Mouse (Mus musculus): ENCODE measurements at regions not wholly inside any gene's neighbourhood (a gene's known extent, or its start where the extent isn't known, plus 50 kb on each side); places are given as distances from the start of the nearest gene placed in this dataset.

GRCm38 (mm10) chr1:176352706-176353105 lies 77.6 kb upstream of the Pld5 start:
- Histone ChIP-seq H3K4me2 (ENCODE audit: low read length) (no peak overlapping the region), H3K27me3 (ENCODE audit: control insufficient read depth, insufficient read depth, low read length) (no peaks in the 10 kb centered on the region), H3K36me3 (ENCODE audit: control insufficient read depth, insufficient read depth, low read length) (no peaks in the 10 kb centered on the region), H3K9ac (ENCODE audit: low read length) (no peak overlapping the region), H3K9me3 (ENCODE audit: control insufficient read depth, low read length) (no peaks in the 10 kb centered on the region), H3K4me1 (ENCODE audit: control insufficient read depth in 2 of 2, insufficient read depth in 2 of 2, low read length in 2 of 2) (no peaks in the 10 kb centered on the region), H3K4me3 (ENCODE audit: control insufficient read depth in 1 of 2, insufficient read depth in 1 of 2, low read depth in 1 of 2, low read length in 2 of 2) (no peak overlapping the region), H3K27ac (replicated peaks in 1 of 2; ENCODE audit: control insufficient read depth in 1 of 2, insufficient read depth in 1 of 2, low read depth in 2 of 2, low read length in 2 of 2) (no peak overlapping the region)
- 60% methylated on average over 3 of the region's 3 CpGs for WGBS
- ATAC-seq (ENCODE audit: insufficient number of reproducible peaks, insufficient read depth, low FRiP score, low read depth) = no peak

DNA sequence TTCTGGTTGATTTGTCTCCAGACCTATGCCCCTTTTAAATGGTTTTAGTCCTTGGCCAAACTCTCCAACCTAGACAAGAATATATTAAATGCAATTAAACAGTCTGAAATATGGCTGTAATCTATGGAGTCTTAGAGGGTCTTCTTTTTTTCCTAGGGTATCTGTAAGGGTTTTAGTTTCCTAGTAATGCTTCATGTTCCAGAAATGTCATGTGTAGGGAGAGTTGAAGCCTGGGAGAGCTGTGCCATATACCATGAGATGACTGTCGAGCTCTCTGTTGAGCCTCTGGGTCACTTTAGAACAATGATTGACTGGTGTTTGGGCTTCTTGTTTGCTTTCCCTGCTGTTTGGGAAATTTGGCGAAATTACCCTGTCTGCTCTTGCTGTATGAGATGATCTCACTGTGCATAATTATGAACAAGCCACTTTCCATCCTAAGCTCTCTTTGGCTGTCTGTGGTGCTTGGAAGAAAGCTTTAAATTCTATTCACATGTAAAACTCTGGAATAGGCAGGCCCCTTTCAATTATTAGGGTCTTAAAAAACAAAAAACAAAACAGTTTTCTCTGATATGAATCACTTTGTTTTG lies 74.9 kb upstream of the Pld5 start:
- H3K9ac ChIP-seq (ENCODE audit: low read length) = no peak overlapping the region
- no peak for ATAC-seq (ENCODE audit: insufficient number of reproducible peaks, insufficient read depth, low FRiP score, low read depth)
- H3K27ac ChIP-seq (replicated peaks in 1 of 2; ENCODE audit: control insufficient read depth in 1 of 2, insufficient read depth in 1 of 2, low read depth in 2 of 2, low read length in 2 of 2) = no peak overlapping the region
- no peaks in the 10 kb centered on the region for H3K9me3 ChIP-seq (ENCODE audit: control insufficient read depth, low read length)
- 54% methylated on average over 2 of the region's 2 CpGs for WGBS
- no peaks in the 10 kb centered on the region for H3K4me1 ChIP-seq (ENCODE audit: control insufficient read depth in 2 of 2, insufficient read depth in 2 of 2, low read length in 2 of 2)
- no peaks in the 10 kb centered on the region for H3K36me3 ChIP-seq (ENCODE audit: control insufficient read depth, insufficient read depth, low read length)
- H3K27me3 ChIP-seq (ENCODE audit: control insufficient read depth, insufficient read depth, low read length) = no peaks in the 10 kb centered on the region
- no peak overlapping the region for H3K4me2 ChIP-seq (ENCODE audit: low read length)
- H3K4me3 ChIP-seq (ENCODE audit: control insufficient read depth in 1 of 2, insufficient read depth in 1 of 2, low read depth in 1 of 2, low read length in 2 of 2) = no peak overlapping the region

DNA sequence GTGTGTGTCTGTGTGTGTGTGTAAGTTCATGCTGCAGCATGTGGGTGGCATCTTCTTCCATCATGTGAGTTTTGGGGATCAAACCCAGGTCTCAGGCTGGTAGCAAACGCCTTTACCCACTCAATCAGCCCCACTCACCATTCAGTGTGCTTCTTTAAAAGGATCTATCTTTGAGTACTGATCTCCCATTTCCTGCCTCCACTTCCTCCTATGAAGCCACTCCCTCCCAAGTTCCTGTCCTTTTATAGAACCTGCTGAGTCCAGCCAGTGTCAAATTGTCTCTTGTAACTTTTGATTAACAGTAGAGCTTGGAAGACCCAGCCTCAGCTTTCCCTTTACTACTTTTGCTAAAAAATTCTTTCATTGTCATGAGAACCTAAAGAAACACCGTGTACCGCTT lies 73.0 kb upstream of the Pld5 start:
- no peak overlapping the region for H3K4me3 ChIP-seq (ENCODE audit: control insufficient read depth in 1 of 2, insufficient read depth in 1 of 2, low read depth in 1 of 2, low read length in 2 of 2)
- H3K4me1 ChIP-seq (ENCODE audit: control insufficient read depth in 2 of 2, insufficient read depth in 2 of 2, low read length in 2 of 2) = no peaks in the 10 kb centered on the region
- no peaks in the 10 kb centered on the region for H3K36me3 ChIP-seq (ENCODE audit: control insufficient read depth, insufficient read depth, low read length)
- H3K9me3 ChIP-seq (ENCODE audit: control insufficient read depth, low read length) = no peaks in the 10 kb centered on the region
- no peak for ATAC-seq (ENCODE audit: insufficient number of reproducible peaks, insufficient read depth, low FRiP score, low read depth)
- WGBS = 80% methylated on average over 3 of the region's 3 CpGs
- no peak overlapping the region for H3K27ac ChIP-seq (replicated peaks in 1 of 2; ENCODE audit: control insufficient read depth in 1 of 2, insufficient read depth in 1 of 2, low read depth in 2 of 2, low read length in 2 of 2)
- no peak overlapping the region for H3K4me2 ChIP-seq (ENCODE audit: low read length)
- H3K27me3 ChIP-seq (ENCODE audit: control insufficient read depth, insufficient read depth, low read length) = no peaks in the 10 kb centered on the region
- H3K9ac ChIP-seq (ENCODE audit: low read length) = no peak overlapping the region

DNA sequence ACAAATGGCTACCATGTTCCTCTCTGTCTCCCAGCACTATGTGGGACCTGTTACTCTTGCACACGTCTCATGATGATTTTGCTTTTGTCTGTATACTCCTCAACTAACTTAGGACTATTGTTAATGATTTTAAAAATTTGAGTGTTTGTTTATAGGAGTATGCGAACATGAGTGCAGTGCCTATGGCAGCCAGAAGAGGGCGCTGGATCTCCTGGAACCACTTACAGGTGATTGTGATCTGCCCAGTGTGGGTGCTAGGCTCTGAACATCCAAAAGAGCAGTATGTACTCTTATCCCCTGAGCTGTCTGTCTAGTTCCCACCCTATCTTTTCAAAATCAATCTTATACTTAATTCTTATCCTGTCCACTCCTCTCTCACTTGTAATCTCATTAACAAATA lies 56.2 kb upstream of the Pld5 start:
- H3K27me3 ChIP-seq (ENCODE audit: control insufficient read depth, insufficient read depth, low read length) = no peaks in the 10 kb centered on the region
- ATAC-seq (ENCODE audit: insufficient number of reproducible peaks, insufficient read depth, low FRiP score, low read depth) = no peak
- H3K36me3 ChIP-seq (ENCODE audit: control insufficient read depth, insufficient read depth, low read length) = no peaks in the 10 kb centered on the region
- H3K4me2 ChIP-seq (ENCODE audit: low read length) = no peak overlapping the region
- H3K4me1 ChIP-seq (ENCODE audit: control insufficient read depth in 2 of 2, insufficient read depth in 2 of 2, low read length in 2 of 2) = no peaks in the 10 kb centered on the region
- no peak overlapping the region for H3K4me3 ChIP-seq (ENCODE audit: control insufficient read depth in 1 of 2, insufficient read depth in 1 of 2, low read depth in 1 of 2, low read length in 2 of 2)
- no peaks in the 10 kb centered on the region for H3K9me3 ChIP-seq (ENCODE audit: control insufficient read depth, low read length)
- WGBS = 64% methylated on average over 3 of the region's 3 CpGs
- no peak overlapping the region for H3K27ac ChIP-seq (replicated peaks in 1 of 2; ENCODE audit: control insufficient read depth in 1 of 2, insufficient read depth in 1 of 2, low read depth in 2 of 2, low read length in 2 of 2)
- H3K9ac ChIP-seq (ENCODE audit: low read length) = no peak overlapping the region

All from heart, embryonic 14.5 days (tissue).